Comparison of ENCODE assay signal across 8 mouse cellular contexts in genomic region chr2:109280272-109280599, GRCm38 (mm10). TPM values are rescaled to one million over a fixed set of nuclear protein-coding genes. Genes with fewer than 3 reads are reported as not detected.
A peak's percentile ranks its signal among the peaks of the same experiment; 100 is the strongest.
DNase-seq lines count a peak whose midpoint lies in the region; ATAC-seq and TF ChIP-seq lines count a peak whose summit lies in the region.

No protein-coding gene starts in this region.

- H3K9me3 ChIP-seq in erythroblast, embryonic 14.5 days (ENCODE audit: control insufficient read depth, low read length) = no peaks in the 10 kb centered on the region
- H3K9me3 ChIP-seq in liver, embryonic 12.5 days (replicated peaks) = no peaks in the 10 kb centered on the region

- H3K27ac ChIP-seq in spleen, adult 2 months (ENCODE audit: insufficient read depth, low read length) = peak overlapping the region; percentile 61; the same call in 1 of the 2 replicates
- H3K27ac ChIP-seq in liver, embryonic 12.5 days = peak overlapping the region; percentile 85

- no peaks in the 10 kb centered on the region for H3K27me3 ChIP-seq in erythroblast, embryonic 14.5 days (ENCODE audit: control insufficient read depth)
- H3K27me3 ChIP-seq in spleen, adult 2 months (ENCODE audit: control insufficient read depth, insufficient read depth, low read length) = no peaks in the 10 kb centered on the region
- H3K27me3 ChIP-seq in liver, embryonic 12.5 days (replicated peaks) = no peaks in the 10 kb centered on the region

- H3K9ac ChIP-seq in liver, embryonic 12.5 days = peak overlapping the region; percentile 76

- peak overlapping the region; percentile 98 for H3K4me3 ChIP-seq in erythroblast, embryonic 14.5 days (replicated peaks)
- peak overlapping the region; percentile 78; the same call in 1 of the 2 replicates for H3K4me3 ChIP-seq in spleen, adult 2 months (ENCODE audit: extremely low read depth, insufficient read depth, insufficient read length)
- H3K4me3 ChIP-seq in liver, embryonic 12.5 days = peak overlapping the region; percentile 77

- no peak for ATAC-seq in erythroblast, adult 5-6 weeks (replicated peaks; ENCODE audit: low FRiP score, poor library complexity, severe bottlenecking)
- no peak for ATAC-seq in liver, embryonic 12.5 days

- no peak for TF ChIP-seq POLR2A in spleen, adult 2 months (IDR thresholded peaks at IDR 0.05; ENCODE audit: low read depth, low read length)

- no peak for TF ChIP-seq CTCF in spleen, adult 2 months (IDR thresholded peaks at IDR 0.05; ENCODE audit: extremely low read depth, insufficient read depth, insufficient read length, insufficient replicate concordance)

- 11% methylated on average over 4 of the region's 4 CpGs for WGBS in spleen, adult 2 months
- WGBS in liver, embryonic 12.5 days (ENCODE audit: insufficient replicate concordance) = 2% methylated on average over 4 of the region's 4 CpGs

- no peak for DNase-seq in spleen, adult 2 months (ENCODE audit: low read depth in 1 of 2, low spot score in 2 of 2)
- DNase-seq in spleen, adult 18-20 months = no peak
- DNase-seq in frontal cortex, postnatal 36 days (ENCODE audit: low spot score in 2 of 2) = no peak
- DNase-seq in Muller cell, postnatal 12 days (ENCODE audit: inconsistent ontology term) = no peak
- DNase-seq in cerebellum, postnatal 25 days = no peak

- H3K4me1 ChIP-seq in erythroblast, embryonic 14.5 days (ENCODE audit: control insufficient read depth) = peaks cover 58% of the 10 kb centered on the region
- H3K4me1 ChIP-seq in spleen, adult 2 months (ENCODE audit: control insufficient read depth, insufficient read depth, insufficient read length) = no peaks in the 10 kb centered on the region
- peaks cover 29% of the 10 kb centered on the region for H3K4me1 ChIP-seq in liver, embryonic 12.5 days

- peaks cover 19% of the 10 kb centered on the region for H3K36me3 ChIP-seq in erythroblast, embryonic 14.5 days (ENCODE audit: control insufficient read depth)
- H3K36me3 ChIP-seq in spleen, adult 2 months (ENCODE audit: control insufficient read depth, insufficient read depth, low read length) = no peaks in the 10 kb centered on the region
- no peaks in the 10 kb centered on the region for H3K36me3 ChIP-seq in liver, embryonic 12.5 days

- peak overlapping the region; percentile 79 for H3K4me2 ChIP-seq in liver, embryonic 12.5 days

RNA-seq across cellular contexts. Expression of gene Kif18a, which starts 0.3 kb away (rescaled TPM):
- polyA plus RNA-seq in erythroblast, embryonic 14.5 days (2012) = 0.23 and 0.39 TPM in 2 replicates
- 24.9 and 27.3 TPM in 2 replicates for total RNA-seq in erythroblast, adult 5-6 weeks (2015; ENCODE audit: low replicate concordance)
- 19.9 and 28.0 TPM in 2 replicates for total RNA-seq in erythroblast, adult 5-6 weeks (2017; ENCODE audit: low replicate concordance)
- polyA plus RNA-seq in spleen, adult 2 months (2012; rRNA removed) = 0.38 and 0.48 TPM in 2 replicates
- polyA plus RNA-seq in liver, embryonic 12.5 days (2016; fragmentation: Nextera tagmentation; extraction: Ambion mirVana) = 29.3 and 29.7 TPM in 2 replicates

RNA-seq across cellular contexts. Expression of gene Mettl15, which starts 0.3 kb away (rescaled TPM):
- polyA plus RNA-seq in erythroblast, embryonic 14.5 days (2012) = 0.12 and 0.17 TPM in 2 replicates
- total RNA-seq in erythroblast, adult 5-6 weeks (2015; ENCODE audit: low replicate concordance) = 4.4 and 26.3 TPM in 2 replicates
- total RNA-seq in erythroblast, adult 5-6 weeks (2017; ENCODE audit: low replicate concordance) = 5.5 and 9.5 TPM in 2 replicates
- polyA plus RNA-seq in spleen, adult 2 months (2012; rRNA removed) = 1.2 and 1.4 TPM in 2 replicates
- polyA plus RNA-seq in liver, embryonic 12.5 days (2016; fragmentation: Nextera tagmentation; extraction: Ambion mirVana) = 9.3 and 9.5 TPM in 2 replicates

Comparison
In these comparisons a context has a peak if more than half of its experiments do, and no peak if none do; other contexts are left out.
1. RNA of gene Kif18a, which starts 0.3 kb away (polyA plus RNA-seq): 29.3 to 29.7 TPM in liver, embryonic 12.5 days; 0.38 to 0.48 TPM in spleen, adult 2 months and 0.23 to 0.39 TPM in erythroblast, embryonic 14.5 days; every median in the first group is over 10 times any median in the second.
2. Peak in every context shown above with its lines, with median percentiles within 50 percentile points of each other: H3K4me3 ChIP-seq.